Mouse (Mus musculus) neural tube, embryonic 13.5 days (tissue): ENCODE results near the gene Usp40. TPM values are rescaled to one million over a fixed set of nuclear protein-coding genes. Genes with fewer than 3 reads are reported as not detected.
A peak's percentile ranks its signal among the peaks of the same experiment; 100 is the strongest.

Experiments used
- ATAC-seq: fragments of 200-750 bp; cut with Nextera tagmentation; 2 replicates; pipeline ENCODE4 v1.8.0; 2017; ENCODE audit warnings: low read depth, mild to moderate bottlenecking, moderate TSS enrichment, moderate library complexity
- H3K27ac ChIP-seq: fragments of 300-500 bp; sonication (generic); replicated peaks from 2 replicates; pipeline ENCODE4 v1.5.1; 2015; ENCODE audit warnings: moderate library complexity, mild to moderate bottlenecking, inconsistent platforms
- H3K27me3 ChIP-seq: fragments of 300-500 bp; sonication (generic); 2 replicates; pipeline ENCODE4 v1.6.1; 2015; ENCODE audit warnings: mild to moderate bottlenecking, inconsistent platforms
- H3K36me3 ChIP-seq: fragments of 300-500 bp; sonication (generic); 2 replicates; pipeline ENCODE4 v1.6.1; 2015; ENCODE audit warnings: mild to moderate bottlenecking, inconsistent platforms
- H3K4me1 ChIP-seq: fragments of 300-500 bp; sonication (generic); replicated peaks from 2 replicates; pipeline ENCODE4 v1.6.1; 2015; ENCODE audit warnings: inconsistent platforms
- H3K4me2 ChIP-seq: fragments of 300-500 bp; sonication (generic); 2 replicates; pipeline ENCODE4 v1.6.1; 2015; ENCODE audit warnings: inconsistent platforms, mild to moderate bottlenecking, moderate library complexity
- H3K4me3 ChIP-seq: fragments of 300-500 bp; sonication (generic); 2 replicates; pipeline ENCODE4 v1.5.1; 2015; ENCODE audit warnings: mild to moderate bottlenecking, inconsistent platforms
- H3K9ac ChIP-seq: fragments of 300-500 bp; sonication (generic); 2 replicates; pipeline ENCODE4 v1.6.1; 2015; ENCODE audit warnings: moderate library complexity, mild to moderate bottlenecking, inconsistent platforms
- H3K9me3 ChIP-seq: fragments of 300-500 bp; sonication (generic); 2 replicates; pipeline ENCODE4 v1.6.1; 2016; ENCODE audit warnings: inconsistent platforms
- WGBS: fragments of 180-500 bp; shearing (Covaris S2); methylation state at CpG from one replicate; pipeline ENCODE4 v1.1.7; 2015; 5-methylcytosine and 5-hydroxymethylcytosine counted together
- polyA plus RNA-seq: library from polyadenylated mRNA; unstranded; fragments of >200 nt; fragmentation: Nextera tagmentation; extraction: Ambion mirVana; gene quantifications from 2 replicates; pipeline ENCODE4 v1.2.1, GENCODE M21; 2015

Usp40 gene
- polyA plus RNA-seq, 1 experiment from 2014 or later, result 20.8 TPM

GRCm38 (mm10) chr1:87936516-87936915 lies 71.8 kb downstream of the Usp40 start:
- WGBS, result 48% methylated on average over 2 of the region's 2 CpGs

DNA sequence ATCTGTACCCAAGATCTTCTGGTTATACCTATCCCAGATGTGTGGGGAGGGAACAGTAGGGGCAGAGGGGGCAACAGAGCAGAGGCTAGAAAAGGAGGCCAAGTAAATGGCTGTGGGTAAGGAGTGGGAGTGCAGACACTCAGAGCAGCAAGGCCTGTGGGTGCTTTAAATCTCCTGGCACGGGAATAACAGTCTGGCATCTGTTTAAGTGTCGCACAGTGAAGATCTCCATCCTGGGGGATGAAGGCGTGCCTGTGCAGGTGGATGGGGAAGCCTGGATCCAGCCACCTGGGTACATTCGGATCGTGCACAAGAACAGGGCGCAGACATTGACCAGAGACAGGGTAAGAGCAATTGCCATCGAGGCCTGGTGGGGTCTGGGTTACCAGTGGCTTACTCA lies 72.3 kb downstream of the Usp40 start:
- Histone ChIP-seq H3K4me2 (no peak overlapping the region), H3K4me1 (no peaks in the 10 kb centered on the region), H3K9ac (no peak overlapping the region), H3K27me3 (no peaks in the 10 kb centered on the region), H3K27ac (no peak overlapping the region), H3K36me3 (peaks cover 81% of the 10 kb centered on the region), H3K4me3 (no peak overlapping the region), H3K9me3 (no peaks in the 10 kb centered on the region)
- 93% methylated on average over 7 of the region's 7 CpGs for WGBS
- ATAC-seq, result no peak

More at GRCm38 (mm10) chr1:87936516-87936915, 71.8 kb downstream of the Usp40 start:
- H3K36me3 ChIP-seq, result peaks cover 83% of the 10 kb centered on the region
- H3K4me2 ChIP-seq, result no peak overlapping the region
- no peak overlapping the region for H3K4me3 ChIP-seq
- no peaks in the 10 kb centered on the region for H3K9me3 ChIP-seq
- no peaks in the 10 kb centered on the region for H3K4me1 ChIP-seq
- H3K27me3 ChIP-seq, result no peaks in the 10 kb centered on the region
- no peak for ATAC-seq
- no peak overlapping the region for H3K27ac ChIP-seq
- no peak overlapping the region for H3K9ac ChIP-seq

DNA sequence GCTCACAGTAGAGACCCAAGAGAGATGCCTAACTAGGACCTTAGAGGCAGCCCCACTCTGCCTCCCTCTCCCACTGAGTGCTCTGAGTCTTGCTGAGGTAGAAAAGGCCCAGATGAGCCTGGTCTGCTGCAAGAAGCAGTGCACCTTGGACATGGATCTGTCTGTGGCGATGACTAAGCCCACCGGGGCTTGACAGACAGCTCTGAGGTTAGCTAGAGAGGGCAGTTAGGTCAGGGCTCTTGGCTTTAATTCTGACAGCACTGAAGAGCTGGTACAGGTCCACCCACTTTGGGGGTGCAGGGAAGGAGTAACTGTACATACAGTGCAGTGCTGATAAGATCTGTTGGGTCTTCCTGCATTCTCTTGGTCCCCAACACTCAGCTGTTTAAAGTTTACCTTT lies 72.8 kb downstream of the Usp40 start:
- peaks cover 75% of the 10 kb centered on the region for H3K36me3 ChIP-seq

GRCm38 (mm10) chr1:87935095-87935494 lies 73.3 kb downstream of the Usp40 start:
- peaks cover 71% of the 10 kb centered on the region for H3K36me3 ChIP-seq
- no peak overlapping the region for H3K27ac ChIP-seq
- no peaks in the 10 kb centered on the region for H3K9me3 ChIP-seq
- H3K4me1 ChIP-seq, result no peaks in the 10 kb centered on the region
- H3K9ac ChIP-seq, result no peak overlapping the region
- WGBS, result 91% methylated on average over 9 of the region's 9 CpGs
- H3K4me3 ChIP-seq, result no peak overlapping the region
- ATAC-seq, result no peak
- H3K27me3 ChIP-seq, result no peaks in the 10 kb centered on the region
- no peak overlapping the region for H3K4me2 ChIP-seq

More for the DNA sequence above, 72.8 kb downstream of the Usp40 start:
- H3K27me3 ChIP-seq, result no peaks in the 10 kb centered on the region
- no peak overlapping the region for H3K27ac ChIP-seq
- 81% methylated on average over 2 of the region's 2 CpGs for WGBS
- no peak overlapping the region for H3K9ac ChIP-seq
- no peak overlapping the region for H3K4me2 ChIP-seq
- no peaks in the 10 kb centered on the region for H3K9me3 ChIP-seq
- ATAC-seq, result no peak
- H3K4me3 ChIP-seq, result no peak overlapping the region
- no peaks in the 10 kb centered on the region for H3K4me1 ChIP-seq

- Histone ChIP-seq H3K36me3 (peaks cover 60% of the 10 kb centered on the region), H3K9ac (no peak overlapping the region), H3K27ac (no peak overlapping the region), H3K27me3 (no peaks in the 10 kb centered on the region), H3K9me3 (no peaks in the 10 kb centered on the region), H3K4me3 (no peak overlapping the region), H3K4me1 (no peaks in the 10 kb centered on the region), H3K4me2 (no peak overlapping the region)
- WGBS, result 72% methylated on average over 5 of the region's 5 CpGs
- ATAC-seq, result no peak
Measured at GRCm38 (mm10) chr1:87933051-87933450, 75.3 kb downstream of the Usp40 start.

GRCm38 (mm10) chr1:87929730-87930129 lies 78.6 kb downstream of the Usp40 start:
- WGBS, result 69% methylated on average over 5 of the region's 5 CpGs
- no peak overlapping the region for H3K9ac ChIP-seq
- no peaks in the 10 kb centered on the region for H3K9me3 ChIP-seq
- H3K4me3 ChIP-seq, result no peak overlapping the region
- peaks cover 68% of the 10 kb centered on the region for H3K36me3 ChIP-seq
- H3K4me1 ChIP-seq, result no peaks in the 10 kb centered on the region
- peak overlapping the region; percentile 20; the same call in 1 of the 2 replicates for H3K27ac ChIP-seq
- H3K27me3 ChIP-seq, result no peaks in the 10 kb centered on the region
- ATAC-seq, result no peak
- no peak overlapping the region for H3K4me2 ChIP-seq

- 93% methylated on average over 4 of the region's 4 CpGs for WGBS
- H3K36me3 ChIP-seq, result peaks cover 60% of the 10 kb centered on the region
Measured at GRCm38 (mm10) chr1:87924888-87925287, 83.5 kb downstream of the Usp40 start.

DNA sequence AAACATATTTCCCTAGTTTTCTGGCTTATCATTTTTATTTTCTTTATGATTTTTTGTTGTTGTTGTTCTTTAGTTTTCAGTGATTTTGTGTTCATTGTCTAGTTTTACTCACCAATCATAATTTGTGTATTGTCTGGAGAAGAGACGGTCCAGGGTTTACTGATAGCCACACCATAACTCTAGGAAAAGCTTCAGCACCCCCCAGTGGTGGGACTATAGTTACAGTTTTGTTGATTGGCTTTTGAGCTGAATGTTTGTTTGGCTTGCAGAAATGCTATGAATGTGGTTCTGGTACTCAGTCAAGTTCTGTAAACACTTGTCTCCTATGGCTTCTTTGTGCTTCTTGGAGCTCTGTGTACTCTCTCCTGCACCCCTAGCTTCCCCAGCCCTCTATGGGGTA lies 85.7 kb downstream of the Usp40 start:
- no peak for ATAC-seq
- Histone ChIP-seq H3K4me1 (no peaks in the 10 kb centered on the region), H3K4me3 (no peak overlapping the region), H3K36me3 (peaks cover 70% of the 10 kb centered on the region), H3K9me3 (no peaks in the 10 kb centered on the region), H3K4me2 (no peak overlapping the region), H3K27me3 (no peaks in the 10 kb centered on the region), H3K27ac (no peak overlapping the region), H3K9ac (no peak overlapping the region)
- 39% methylated on average over 1 of the region's 1 CpGs for WGBS

More at GRCm38 (mm10) chr1:87924888-87925287, 83.5 kb downstream of the Usp40 start:
- Histone ChIP-seq H3K4me3 (no peak overlapping the region), H3K27me3 (no peaks in the 10 kb centered on the region), H3K4me1 (no peaks in the 10 kb centered on the region), H3K9me3 (no peaks in the 10 kb centered on the region), H3K4me2 (no peak overlapping the region), H3K9ac (no peak overlapping the region), H3K27ac (no peak overlapping the region)
- no peak for ATAC-seq

DNA sequence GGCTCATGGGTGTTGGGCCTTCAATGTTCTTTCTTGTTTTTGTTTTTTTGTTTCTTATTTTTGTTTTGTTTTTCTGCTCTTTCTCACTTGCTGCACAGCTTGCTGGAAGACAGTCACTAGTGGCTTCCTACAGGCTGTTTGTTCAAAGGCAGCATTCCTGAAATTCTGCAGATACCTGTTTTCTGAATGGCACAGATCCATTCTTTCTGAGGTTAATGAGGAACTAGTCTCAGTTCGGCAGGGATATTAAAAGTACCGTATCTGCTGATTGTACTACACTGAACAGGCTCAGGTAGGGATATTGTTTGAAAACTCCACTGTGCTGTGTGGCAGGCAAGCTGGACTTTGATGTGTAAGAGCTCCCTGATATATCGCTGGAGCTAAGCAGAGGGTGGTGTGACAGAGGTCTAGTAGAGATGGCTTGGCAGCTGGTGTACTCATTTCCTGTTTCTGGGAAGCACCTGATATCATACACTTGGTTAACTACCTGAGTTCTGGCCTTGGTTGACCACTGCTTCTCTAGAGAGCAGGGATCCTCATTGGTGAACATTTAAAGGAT lies 88.2 kb downstream of the Usp40 start:
- no peak for ATAC-seq
- no peaks in the 10 kb centered on the region for H3K4me1 ChIP-seq
- WGBS, result 92% methylated on average over 3 of the region's 3 CpGs
- peaks cover 68% of the 10 kb centered on the region for H3K36me3 ChIP-seq
- no peaks in the 10 kb centered on the region for H3K9me3 ChIP-seq
- no peak overlapping the region for H3K27ac ChIP-seq
- H3K27me3 ChIP-seq, result no peaks in the 10 kb centered on the region
- no peak overlapping the region for H3K4me3 ChIP-seq
- H3K9ac ChIP-seq, result no peak overlapping the region
- H3K4me2 ChIP-seq, result no peak overlapping the region

DNA sequence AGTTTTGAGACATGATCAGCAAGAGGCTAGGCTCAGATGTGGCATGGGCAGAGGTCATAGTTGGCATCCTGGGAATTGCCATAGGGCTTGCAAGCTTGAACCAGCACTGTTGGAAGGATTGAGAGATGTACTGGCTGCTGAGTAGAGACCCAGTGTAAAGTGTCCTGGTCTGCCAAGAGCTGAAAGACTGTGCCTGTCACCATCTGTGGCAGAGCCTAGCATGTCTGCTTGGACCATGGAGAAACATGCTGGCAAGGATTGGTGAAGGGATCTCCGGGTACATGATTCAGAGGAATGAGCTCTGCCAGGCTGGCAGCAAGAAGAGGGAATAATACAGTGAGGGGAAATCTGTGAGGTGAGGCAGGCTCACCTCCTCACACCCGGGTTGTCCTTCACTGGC lies 90.3 kb downstream of the Usp40 start:
- no peak for ATAC-seq

DNA sequence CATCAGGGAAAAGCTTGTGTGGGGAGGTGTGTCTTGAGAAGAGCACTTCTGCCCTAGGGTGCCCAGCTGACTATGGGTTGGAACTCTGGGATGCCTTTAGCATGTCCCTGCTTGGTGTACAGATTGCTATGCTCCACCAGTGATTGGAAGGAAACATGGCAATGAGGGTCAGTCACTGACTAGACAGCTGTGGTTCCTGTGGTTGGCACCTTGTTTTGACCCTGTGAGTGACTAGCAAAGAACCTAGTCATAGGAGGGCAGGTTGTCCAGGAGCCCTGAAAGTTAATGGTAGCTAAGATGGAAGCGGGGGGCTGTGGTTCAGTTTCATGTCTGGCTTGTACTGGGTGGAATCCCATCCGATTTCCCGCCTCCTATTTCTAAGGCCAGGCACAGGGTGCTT lies 91.0 kb downstream of the Usp40 start:
- no peak overlapping the region for H3K4me3 ChIP-seq
- H3K27me3 ChIP-seq, result no peaks in the 10 kb centered on the region
- no peak overlapping the region for H3K9ac ChIP-seq
- H3K9me3 ChIP-seq, result no peaks in the 10 kb centered on the region
- H3K27ac ChIP-seq, result no peak overlapping the region
- ATAC-seq, result no peak
- H3K4me2 ChIP-seq, result no peak overlapping the region
- H3K36me3 ChIP-seq, result peaks cover 58% of the 10 kb centered on the region
- 95% methylated on average over 3 of the region's 3 CpGs for WGBS
- H3K4me1 ChIP-seq, result no peaks in the 10 kb centered on the region

More for the DNA sequence above, 90.3 kb downstream of the Usp40 start:
- no peaks in the 10 kb centered on the region for H3K9me3 ChIP-seq
- peaks cover 58% of the 10 kb centered on the region for H3K36me3 ChIP-seq
- H3K4me3 ChIP-seq, result no peak overlapping the region
- H3K9ac ChIP-seq, result no peak overlapping the region
- no peak overlapping the region for H3K4me2 ChIP-seq
- H3K27me3 ChIP-seq, result no peaks in the 10 kb centered on the region
- no peaks in the 10 kb centered on the region for H3K4me1 ChIP-seq
- 86% methylated on average over 2 of the region's 2 CpGs for WGBS
- no peak overlapping the region for H3K27ac ChIP-seq

DNA sequence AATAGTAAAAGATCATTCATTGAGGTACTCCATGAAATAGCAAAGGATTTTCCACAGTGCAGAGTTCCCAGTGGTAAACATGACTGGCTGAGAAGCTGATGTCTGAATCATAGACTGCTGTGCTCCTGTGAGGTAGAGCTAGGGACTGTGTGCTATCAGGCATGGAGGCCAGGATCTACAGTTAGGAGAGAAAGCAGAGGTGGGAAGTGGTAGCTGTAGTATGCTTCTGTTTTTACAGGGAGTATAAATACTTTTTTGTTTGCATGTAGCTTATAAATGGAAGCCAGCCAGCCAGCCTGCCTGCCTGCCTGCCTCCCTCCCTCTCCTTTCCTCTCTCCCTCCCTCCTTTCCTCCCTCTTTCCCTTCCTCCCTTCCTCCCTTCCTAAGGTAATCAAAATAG lies 95.0 kb downstream of the Usp40 start:
- no peaks in the 10 kb centered on the region for H3K4me1 ChIP-seq
- H3K9me3 ChIP-seq, result no peaks in the 10 kb centered on the region

DNA sequence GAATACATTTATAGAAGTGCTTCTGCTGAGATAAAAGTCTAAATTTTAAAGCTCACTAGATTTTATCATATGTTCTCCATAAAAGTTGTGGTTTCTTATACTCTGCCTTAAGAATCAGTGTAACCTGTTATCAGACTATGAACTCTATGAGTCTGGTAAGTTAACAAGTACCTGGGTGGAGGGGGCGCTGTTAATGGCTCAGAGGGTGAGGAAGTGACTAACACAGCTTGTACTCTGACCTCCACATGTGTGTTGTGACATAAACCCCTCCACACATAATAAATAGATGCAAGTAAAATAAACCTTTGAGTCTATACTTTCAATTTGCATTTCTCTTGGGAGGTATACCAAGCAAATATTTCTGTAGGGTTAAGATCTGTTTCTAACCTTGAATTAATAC lies 97.9 kb downstream of the Usp40 start:
- H3K27me3 ChIP-seq, result no peaks in the 10 kb centered on the region
- 95% methylated on average over 1 of the region's 1 CpGs for WGBS
- peaks cover 14% of the 10 kb centered on the region; the same call in 1 of the 2 replicates for H3K36me3 ChIP-seq
- no peak overlapping the region for H3K4me2 ChIP-seq
- H3K9ac ChIP-seq, result no peak overlapping the region
- H3K4me3 ChIP-seq, result no peak overlapping the region
- no peaks in the 10 kb centered on the region for H3K4me1 ChIP-seq
- no peak overlapping the region for H3K27ac ChIP-seq
- no peak for ATAC-seq
- H3K9me3 ChIP-seq, result no peaks in the 10 kb centered on the region

More for the DNA sequence above, 95.0 kb downstream of the Usp40 start:
- no peak overlapping the region for H3K4me2 ChIP-seq
- no peak for ATAC-seq
- H3K36me3 ChIP-seq, result peaks cover 37% of the 10 kb centered on the region
- no peak overlapping the region for H3K27ac ChIP-seq
- no peak overlapping the region for H3K9ac ChIP-seq
- H3K27me3 ChIP-seq, result no peaks in the 10 kb centered on the region
- H3K4me3 ChIP-seq, result no peak overlapping the region
